Mouse (Mus musculus) forebrain, embryonic 11.5 days (tissue): Measurements from ENCODE around the gene Evi2. TPM values are rescaled to one million over a fixed set of nuclear protein-coding genes. Genes with fewer than 3 reads are reported as not detected.

Experiments used
- ATAC-seq: fragments of 200-750 bp; cut with Nextera tagmentation; replicated peaks from 2 replicates; pipeline ENCODE4 v1.8.0; 2017; ENCODE audit warnings: moderate TSS enrichment; ENCODE audit not compliant: low FRiP score
- DNase-seq: peaks from one replicate; pipeline ENCODE4 v3.0.0-alpha.2; 2017; ENCODE audit warnings: low spot score
- H3K27ac ChIP-seq: fragments of 300-500 bp; sonication (generic); 2 replicates; pipeline ENCODE4 v1.5.1; 2014; ENCODE audit warnings: low read depth, low read length
- H3K27me3 ChIP-seq: fragments of 300-500 bp; sonication (generic); 2 replicates; pipeline ENCODE4 v1.6.1; 2014; ENCODE audit warnings: mild to moderate bottlenecking, low read length, mixed read lengths; ENCODE audit not compliant: control insufficient read depth, insufficient read depth
- H3K36me3 ChIP-seq: fragments of 300-500 bp; sonication (generic); 2 replicates; pipeline ENCODE4 v1.6.1; 2014; ENCODE audit warnings: mild to moderate bottlenecking, low read length, moderate library complexity, mixed read lengths; ENCODE audit not compliant: control insufficient read depth, insufficient read depth
- H3K4me1 ChIP-seq: fragments of 300-500 bp; sonication (generic); replicated peaks from 2 replicates; pipeline ENCODE4 v1.6.1; 2014; ENCODE audit warnings: low read length, mixed read lengths; ENCODE audit not compliant: control insufficient read depth, insufficient read depth
- H3K4me2 ChIP-seq: fragments of 300-500 bp; sonication (generic); 2 replicates; pipeline ENCODE4 v1.6.1; 2014; ENCODE audit warnings: low read depth, mild to moderate bottlenecking, low read length, moderate library complexity, mixed read lengths; ENCODE audit not compliant: severe bottlenecking
- H3K4me3 ChIP-seq: fragments of 300-500 bp; sonication (generic); 2 replicates; pipeline ENCODE4 v1.5.1; 2014; ENCODE audit warnings: low read depth, low read length
- H3K9ac ChIP-seq: fragments of 300-500 bp; sonication (generic); 2 replicates; pipeline ENCODE4 v1.6.1; 2014; ENCODE audit warnings: low read length
- H3K9me3 ChIP-seq: fragments of 300-500 bp; sonication (generic); 2 replicates; pipeline ENCODE4 v1.6.1; 2016; ENCODE audit warnings: low read length, mixed read lengths; ENCODE audit not compliant: control insufficient read depth
- WGBS: fragments of 180-500 bp; shearing (Covaris S2); extraction: QIAGEN DNeasy Blood & Tissue Kit; methylation state at CpG from one replicate; pipeline ENCODE4 v1.1.7; 2014; 5-methylcytosine and 5-hydroxymethylcytosine counted together
- polyA plus RNA-seq: library from polyadenylated mRNA; unstranded; fragments of >200 nt; fragmentation: Nextera tagmentation; extraction: Ambion mirVana; gene quantifications from 2 replicates; pipeline ENCODE4 v1.2.1, GENCODE M21; 2014

Gene Evi2
- polyA plus RNA-seq, 1 experiment from 2014 or later = 1.3 TPM

- H3K4me3 ChIP-seq = no peak overlapping the region
- H3K4me2 ChIP-seq = no peak overlapping the region
- no peaks in the 10 kb centered on the region for H3K9me3 ChIP-seq
- no peaks in the 10 kb centered on the region for H3K36me3 ChIP-seq
- ATAC-seq (no peak), DNase-seq (no peak)
- no peaks in the 10 kb centered on the region for H3K4me1 ChIP-seq
- no peak overlapping the region for H3K9ac ChIP-seq
- H3K27me3 ChIP-seq = no peaks in the 10 kb centered on the region
- 98% methylated on average over 6 of the region's 6 CpGs for WGBS
- H3K27ac ChIP-seq = no peak overlapping the region
Observed at GRCm38 (mm10) chr11:79529226-79529625, 1.2 kb downstream of the Evi2 start.

- Histone ChIP-seq H3K36me3 (no peaks in the 10 kb centered on the region), H3K27me3 (no peaks in the 10 kb centered on the region), H3K27ac (no peak overlapping the region), H3K9me3 (no peaks in the 10 kb centered on the region), H3K9ac (no peak overlapping the region), H3K4me1 (no peaks in the 10 kb centered on the region), H3K4me3 (no peak overlapping the region), H3K4me2 (no peak overlapping the region)
- 90% methylated on average over 3 of the region's 3 CpGs for WGBS
- ATAC-seq (no peak), DNase-seq (no peak)
Observed at GRCm38 (mm10) chr11:79528601-79529000, 1.8 kb downstream of the Evi2 start.

GRCm38 (mm10) chr11:79527739-79528384 is 2.5 kb downstream of the Evi2 start:
- Histone ChIP-seq H3K4me2 (no peak overlapping the region), H3K4me3 (no peak overlapping the region), H3K27ac (no peak overlapping the region), H3K27me3 (no peaks in the 10 kb centered on the region), H3K9ac (no peak overlapping the region), H3K4me1 (no peaks in the 10 kb centered on the region), H3K36me3 (no peaks in the 10 kb centered on the region), H3K9me3 (no peaks in the 10 kb centered on the region)
- DNase-seq (no peak), ATAC-seq (no peak)
- 94% methylated on average over 5 of the region's 5 CpGs for WGBS

GRCm38 (mm10) chr11:79527015-79527738 is 3.2 kb downstream of the Evi2 start:
- Histone ChIP-seq H3K36me3 (no peaks in the 10 kb centered on the region), H3K27ac (no peak overlapping the region), H3K4me3 (no peak overlapping the region), H3K4me2 (no peak overlapping the region), H3K27me3 (no peaks in the 10 kb centered on the region), H3K9ac (no peak overlapping the region), H3K9me3 (no peaks in the 10 kb centered on the region), H3K4me1 (no peaks in the 10 kb centered on the region)
- WGBS = 85% methylated on average over 15 of the region's 15 CpGs
- no peak for ATAC-seq
- DNase-seq = no peak

- no peaks in the 10 kb centered on the region for H3K27me3 ChIP-seq
- no peak overlapping the region for H3K4me3 ChIP-seq
- no peaks in the 10 kb centered on the region for H3K9me3 ChIP-seq
- H3K27ac ChIP-seq = no peak overlapping the region
- no peak overlapping the region for H3K4me2 ChIP-seq
- H3K4me1 ChIP-seq = no peaks in the 10 kb centered on the region
- ATAC-seq (no peak), DNase-seq (no peak)
- 97% methylated on average over 3 of the region's 3 CpGs for WGBS
- no peaks in the 10 kb centered on the region for H3K36me3 ChIP-seq
- H3K9ac ChIP-seq = no peak overlapping the region
Observed at GRCm38 (mm10) chr11:79526549-79526948, 3.8 kb downstream of the Evi2 start.

GRCm38 (mm10) chr11:79524310-79524575 is 6.1 kb downstream of the Evi2 start:
- Histone ChIP-seq H3K36me3 (no peaks in the 10 kb centered on the region), H3K9me3 (no peaks in the 10 kb centered on the region), H3K9ac (no peak overlapping the region), H3K4me2 (no peak overlapping the region), H3K27me3 (no peaks in the 10 kb centered on the region), H3K4me3 (no peak overlapping the region), H3K4me1 (no peaks in the 10 kb centered on the region), H3K27ac (no peak overlapping the region)
- DNase-seq = no peak
- no peak for ATAC-seq
- 83% methylated on average over 1 of the region's 1 CpGs for WGBS

- Histone ChIP-seq H3K27ac (no peak within 1 kb of the TSS), H3K27me3 (no peaks in the 10 kb centered on the region), H3K9me3 (no peaks in the 10 kb centered on the region), H3K9ac (no peak within 1 kb of the TSS), H3K4me3 (no peak within 1 kb of the TSS), H3K4me1 (no peaks in the 10 kb centered on the region), H3K36me3 (no peaks in the 10 kb centered on the region), H3K4me2 (no peak within 1 kb of the TSS)
- ATAC-seq = no peak
- no peak for DNase-seq
- WGBS = 89% methylated on average over 10 of the region's 10 CpGs
Observed at GRCm38 (mm10) chr11:79523560-79524309, 6.7 kb downstream of the Evi2 start, which contains the start of gene Evi2b. Evi2b (minus strand) TSS chr11:79523762.

- no peaks in the 10 kb centered on the region for H3K36me3 ChIP-seq
- H3K27me3 ChIP-seq = no peaks in the 10 kb centered on the region
- H3K27ac ChIP-seq = no peak overlapping the region
- no peaks in the 10 kb centered on the region for H3K4me1 ChIP-seq
- no peak for ATAC-seq
- 91% methylated on average over 1 of the region's 1 CpGs for WGBS
- no peaks in the 10 kb centered on the region for H3K9me3 ChIP-seq
- no peak overlapping the region for H3K9ac ChIP-seq
- DNase-seq = no peak
- H3K4me3 ChIP-seq = no peak overlapping the region
- no peak overlapping the region for H3K4me2 ChIP-seq
Observed at GRCm38 (mm10) chr11:79522944-79523343, 7.4 kb downstream of the Evi2 start.
